In genomic region chr13:96593621-96594020, GRCm38 (mm10) we compare ENCODE assay signal across 7 mouse cellular contexts. TPM values are rescaled to one million over a fixed set of nuclear protein-coding genes. Genes with fewer than 3 reads are reported as not detected.
DNase-seq lines count a peak whose midpoint lies in the region; ATAC-seq and TF ChIP-seq lines count a peak whose summit lies in the region.

No protein-coding gene starts in this region.

- no peak for TF ChIP-seq EP300 in ES-Bruce4 (IDR thresholded peaks at IDR 0.05; ENCODE audit: insufficient read depth, low read depth, low read length)

- H3K27me3 ChIP-seq in kidney, embryonic 16.5 days (ENCODE audit: insufficient read depth, low read length) = no peaks in the 10 kb centered on the region
- no peaks in the 10 kb centered on the region for H3K27me3 ChIP-seq in kidney, embryonic 15.5 days
- no peaks in the 10 kb centered on the region for H3K27me3 ChIP-seq in ES-Bruce4 (ENCODE audit: control insufficient read depth, insufficient read depth, low read length, poor library complexity, severe bottlenecking)
- no peaks in the 10 kb centered on the region for H3K27me3 ChIP-seq in intestine, postnatal 0 days (replicated peaks; ENCODE audit: control insufficient read depth, insufficient read depth, low read length)

- no peaks in the 10 kb centered on the region for H3K9me3 ChIP-seq in kidney, embryonic 16.5 days (ENCODE audit: low read length)
- no peaks in the 10 kb centered on the region for H3K9me3 ChIP-seq in kidney, embryonic 15.5 days (replicated peaks)
- H3K9me3 ChIP-seq in ES-Bruce4 (replicated peaks; ENCODE audit: control insufficient read depth, insufficient read depth, low read length, poor library complexity, severe bottlenecking) = no peaks in the 10 kb centered on the region
- H3K9me3 ChIP-seq in intestine, postnatal 0 days (ENCODE audit: control insufficient read depth) = no peaks in the 10 kb centered on the region

- WGBS in kidney, embryonic 16.5 days = 13% methylated on average over 1 of the region's 1 CpGs
- 13% methylated on average over 1 of the region's 1 CpGs for WGBS in kidney, embryonic 15.5 days
- 10% methylated on average over 1 of the region's 1 CpGs for WGBS in intestine, postnatal 0 days

- H3K4me2 ChIP-seq in kidney, embryonic 16.5 days (replicated peaks; ENCODE audit: low read depth, low read length) = no peak overlapping the region
- no peak overlapping the region for H3K4me2 ChIP-seq in kidney, embryonic 15.5 days
- H3K4me2 ChIP-seq in intestine, postnatal 0 days (replicated peaks; ENCODE audit: low read depth) = no peak overlapping the region

- no peak overlapping the region for H3K27ac ChIP-seq in kidney, embryonic 16.5 days (ENCODE audit: low read length)
- H3K27ac ChIP-seq in kidney, embryonic 15.5 days = no peak overlapping the region
- no peak overlapping the region for H3K27ac ChIP-seq in ES-Bruce4 (ENCODE audit: insufficient read depth, low read length)
- no peak overlapping the region for H3K27ac ChIP-seq in intestine, postnatal 0 days (ENCODE audit: low read depth, low read length)

- H3K4me3 ChIP-seq in kidney, embryonic 16.5 days (ENCODE audit: low read length) = no peak overlapping the region
- H3K4me3 ChIP-seq in kidney, embryonic 15.5 days (replicated peaks) = no peak overlapping the region
- H3K4me3 ChIP-seq in ES-Bruce4 (ENCODE audit: low read depth, low read length) = no peak overlapping the region
- H3K4me3 ChIP-seq in intestine, postnatal 0 days (ENCODE audit: low read depth, low read length) = no peak overlapping the region

- peak; percentile 15 for TF ChIP-seq CTCF in ES-Bruce4 (IDR thresholded peaks at IDR 0.05; ENCODE audit: low read depth, low read length)
- peak; percentile 87 for TF ChIP-seq CTCF in intestine, postnatal 0 days (IDR thresholded peaks at IDR 0.05; ENCODE audit: low read depth)

- H3K9ac ChIP-seq in kidney, embryonic 16.5 days (replicated peaks; ENCODE audit: low read length) = no peak overlapping the region
- no peak overlapping the region for H3K9ac ChIP-seq in kidney, embryonic 15.5 days
- no peak overlapping the region for H3K9ac ChIP-seq in ES-Bruce4 (ENCODE audit: low read depth, poor library complexity, severe bottlenecking)
- H3K9ac ChIP-seq in intestine, postnatal 0 days (ENCODE audit: low read depth, low read length) = no peak overlapping the region

- peak; percentile 32 for DNase-seq in ZHBTc4 (ENCODE audit: low read depth, low spot score)
- no peak for DNase-seq in ovary, postnatal 14 days (ENCODE audit: low spot score)
- DNase-seq in frontal cortex, postnatal 10 days (ENCODE audit: low spot score in 2 of 2) = no peak

- H3K4me1 ChIP-seq in kidney, embryonic 16.5 days (ENCODE audit: insufficient read depth, low read length) = no peaks in the 10 kb centered on the region
- H3K4me1 ChIP-seq in kidney, embryonic 15.5 days = no peaks in the 10 kb centered on the region
- no peaks in the 10 kb centered on the region for H3K4me1 ChIP-seq in ES-Bruce4 (ENCODE audit: control insufficient read depth, insufficient read depth, low read length)
- H3K4me1 ChIP-seq in intestine, postnatal 0 days (replicated peaks; ENCODE audit: control insufficient read depth, insufficient read depth, low read length) = no peaks in the 10 kb centered on the region

- 0 out of 2 replicates have a peak, but pooled peaks have one; percentile 63 for ATAC-seq in kidney, embryonic 16.5 days (ENCODE audit: low FRiP score, low TSS enrichment)
- no peak for ATAC-seq in kidney, embryonic 15.5 days (replicated peaks; ENCODE audit: low FRiP score)
- no peak for ATAC-seq in intestine, postnatal 0 days

- 0 out of 2 replicates have a peak, but pooled peaks cover 3% of the 10 kb centered on the region for H3K36me3 ChIP-seq in kidney, embryonic 16.5 days (ENCODE audit: insufficient read depth, low read length)
- H3K36me3 ChIP-seq in kidney, embryonic 15.5 days = peaks cover 4% of the 10 kb centered on the region; the same call in 1 of the 2 replicates
- no peaks in the 10 kb centered on the region for H3K36me3 ChIP-seq in ES-Bruce4 (ENCODE audit: control insufficient read depth, insufficient read depth, low read length, poor library complexity, severe bottlenecking)
- no peaks in the 10 kb centered on the region; the same call in 1 of the 2 replicates for H3K36me3 ChIP-seq in intestine, postnatal 0 days (ENCODE audit: control insufficient read depth, insufficient read depth)

- TF ChIP-seq POLR2A in ES-Bruce4 (IDR thresholded peaks at IDR 0.05; ENCODE audit: insufficient read depth, low read length) = no peak

RNA-seq across cellular contexts. Expression of gene Col4a3bp, which starts 51.2 kb away (rescaled TPM):
- polyA plus RNA-seq in kidney, embryonic 16.5 days (2015; fragmentation: Nextera tagmentation; extraction: Ambion mirVana) = 8.0 and 9.3 TPM in 2 replicates
- 9.6 and 10.3 TPM in 2 replicates for polyA plus RNA-seq in kidney, embryonic 15.5 days (2015; fragmentation: Nextera tagmentation; extraction: Ambion mirVana)
- 55.0 and 57.3 TPM in 2 replicates for polyA plus RNA-seq in ES-Bruce4 (2011; ENCODE audit: insufficient read depth, insufficient read length, low read depth, missing spikeins)
- 6.8 and 8.0 TPM in 2 replicates for polyA plus RNA-seq in intestine, postnatal 0 days (2015; fragmentation: Nextera tagmentation; extraction: Ambion mirVana)

RNA-seq across cellular contexts. Expression of gene Polk, which starts 51.2 kb away (rescaled TPM):
- 9.2 and 10.7 TPM in 2 replicates for polyA plus RNA-seq in kidney, embryonic 16.5 days (2015; fragmentation: Nextera tagmentation; extraction: Ambion mirVana)
- polyA plus RNA-seq in kidney, embryonic 15.5 days (2015; fragmentation: Nextera tagmentation; extraction: Ambion mirVana) = 9.2 and 9.7 TPM in 2 replicates
- 72.5 and 77.9 TPM in 2 replicates for polyA plus RNA-seq in ES-Bruce4 (2011; ENCODE audit: insufficient read depth, insufficient read length, low read depth, missing spikeins)
- polyA plus RNA-seq in intestine, postnatal 0 days (2015; fragmentation: Nextera tagmentation; extraction: Ambion mirVana) = 2.1 and 2.2 TPM in 2 replicates
